In genomic region chr15:11457278-11457677, GRCm38 (mm10) we compare ENCODE assay signal across 19 mouse cellular contexts.
"Had no signal": no experiment of that assay in that cellular context is flagged by ENCODE, and none has a peak within 500 bp of the region (broad histone marks: within the 10 kb centered on the region; RNA-seq: fewer than 3 reads in every experiment).

No protein-coding gene starts in this region.

- DNase-seq: kidney, postnatal 10 days; kidney, postnatal 4 days; liver; liver, embryonic 13.5 days; liver, postnatal 0 days; lung, postnatal 14 days; retina, postnatal 1 day; right cerebral cortex, postnatal 4 days; spleen, adult 18-20 months; thymus, adult 18-20 months; thymus, postnatal 14 days had no signal

- H3K4me1 ChIP-seq: liver, embryonic 13.5 days; lung, embryonic 15.5 days; megakaryocyte, embryonic 14.5 days; midbrain, embryonic 15.5 days; neural tube, embryonic 13.5 days had no signal

- H3K4me2 ChIP-seq: liver, embryonic 13.5 days; lung, embryonic 15.5 days; midbrain, embryonic 11.5 days; midbrain, embryonic 15.5 days; neural tube, embryonic 13.5 days had no signal

- ATAC-seq: liver, postnatal 0 days; midbrain, embryonic 15.5 days had no signal

- H3K9ac ChIP-seq: liver, embryonic 13.5 days; liver, postnatal 0 days; lung, embryonic 15.5 days; midbrain, embryonic 15.5 days; neural tube, embryonic 13.5 days had no signal

- H3K4me3 ChIP-seq: layer of hippocampus, adult 2 months; left cerebral cortex, adult 2 months; liver, embryonic 13.5 days; lung, embryonic 15.5 days; megakaryocyte, embryonic 14.5 days; midbrain, embryonic 15.5 days; neural tube, embryonic 13.5 days had no signal

- H3K9me3 ChIP-seq: liver, embryonic 13.5 days; lung, embryonic 15.5 days; midbrain, embryonic 15.5 days; neural tube, embryonic 13.5 days had no signal

- H3K27me3 ChIP-seq: liver, embryonic 13.5 days; lung, embryonic 15.5 days; megakaryocyte, embryonic 14.5 days; midbrain, embryonic 15.5 days; neural tube, embryonic 13.5 days had no signal

- H3K36me3 ChIP-seq: liver, embryonic 13.5 days; lung, embryonic 15.5 days; midbrain, embryonic 15.5 days; neural tube, embryonic 13.5 days had no signal

- H3K27ac ChIP-seq: layer of hippocampus, adult 2 months; left cerebral cortex, adult 2 months; liver, embryonic 13.5 days; lung, embryonic 15.5 days; macrophage; midbrain, embryonic 15.5 days; neural tube, embryonic 13.5 days had no signal
